Mouse (Mus musculus) bone marrow, adult 2 months (tissue): Measurements from ENCODE around the gene Rad51b.

ENCODE experiments used
- CTCF ChIP-seq: fragments of 200-500 bp; IDR thresholded peaks from 2 replicates; pipeline ENCODE4 v1.5.1; 2011; ENCODE audit warnings: low read length, control low read depth; ENCODE audit not compliant: control insufficient read depth, insufficient read depth
- POLR2A ChIP-seq: fragments of 200-500 bp; IDR thresholded peaks from 2 replicates; pipeline ENCODE4 v1.6.1; 2011; ENCODE audit warnings: low read depth, mild to moderate bottlenecking, control low read depth, low read length, borderline replicate concordance; ENCODE audit not compliant: control insufficient read depth

- TF ChIP-seq POLR2A (no peak), CTCF (no peak)
Observed at GRCm38 (mm10) chr12:79393636-79394035, 96.6 kb downstream of the Rad51b start.
